Mouse (Mus musculus) adrenal gland, postnatal 36 days (tissue): ENCODE data around the gene Adcy1. TPM values are rescaled to one million over a fixed set of nuclear protein-coding genes. Genes with fewer than 3 reads are reported as not detected.

Experiments
- DNase-seq, 2 experiments: peaks; one replicate each; pipeline ENCODE4 v3.0.0; 2021; ENCODE audit warnings: mixed read lengths in 1 of 2
- long read RNA-seq, 2 experiments: library from polyadenylated mRNA; stranded (forward); transcript quantifications; one replicate each; pipeline ENCODE4 v2.0.0; 2021; ENCODE audit warnings: borderline sequencing depth in 2 of 2
- total RNA-seq, 2 experiments: library from RNA; stranded (reverse); gene quantifications; 2 replicates each; pipeline ENCODE4 v1.2.3; 2021

Adcy1 gene
- 1 to 10 TPM; 2.3 to 2.5 TPM for total RNA-seq
- long read RNA-seq, experiment 1, full-length matches to known transcripts: 1 of 2 reads
- long read RNA-seq, experiment 1, partial matches to known transcripts: 0 of 2 reads
- long read RNA-seq, experiment 1, other reads (novel, unspliced or antisense): 1 of 2 reads
- long read RNA-seq, experiment 2, full-length matches to known transcripts: 1 of 2 reads
- long read RNA-seq, experiment 2, partial matches to known transcripts: 0 of 2 reads
- long read RNA-seq, experiment 2, other reads (novel, unspliced or antisense): 1 of 2 reads

GRCm38 (mm10) chr11:7063001-7063584, at the start of gene Adcy1:
TSS of gene Adcy1 (plus strand) at chr11:7063489.
- DNase-seq: peak; percentile 7 to 12

GRCm38 (mm10) chr11:7016907-7017306, 46.4 kb upstream of the Adcy1 start:
- no peak for DNase-seq

- DNase-seq: no peak
These were observed 45.2 kb upstream of the Adcy1 start for GRCm38 (mm10) chr11:7018078-7018477.

DNA sequence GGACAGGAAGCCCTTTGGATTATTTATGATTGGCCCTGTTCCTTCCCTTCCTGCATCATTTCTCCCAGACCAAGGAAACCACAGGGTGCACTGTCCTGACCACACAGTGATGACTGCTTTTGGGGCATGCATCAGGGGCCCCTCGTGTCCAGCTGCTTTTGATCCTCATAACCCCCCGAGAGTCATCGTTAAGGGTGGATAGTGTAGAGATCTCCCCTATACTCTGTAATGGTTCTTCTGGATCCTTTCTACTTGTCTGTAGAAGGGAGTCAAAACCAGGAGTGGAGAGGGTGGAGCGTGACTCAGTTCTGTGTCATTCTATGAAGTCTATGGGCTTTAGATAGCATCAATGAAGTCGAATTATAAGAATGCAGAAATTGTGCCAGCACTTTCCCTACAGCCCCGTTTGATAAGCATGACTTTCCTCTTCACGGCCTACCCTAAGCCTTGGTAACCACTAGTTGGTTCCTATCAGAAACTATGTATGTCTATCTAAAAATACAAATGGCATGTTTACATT, 44.2 kb upstream of the Adcy1 start:
- no peak for DNase-seq

DNA sequence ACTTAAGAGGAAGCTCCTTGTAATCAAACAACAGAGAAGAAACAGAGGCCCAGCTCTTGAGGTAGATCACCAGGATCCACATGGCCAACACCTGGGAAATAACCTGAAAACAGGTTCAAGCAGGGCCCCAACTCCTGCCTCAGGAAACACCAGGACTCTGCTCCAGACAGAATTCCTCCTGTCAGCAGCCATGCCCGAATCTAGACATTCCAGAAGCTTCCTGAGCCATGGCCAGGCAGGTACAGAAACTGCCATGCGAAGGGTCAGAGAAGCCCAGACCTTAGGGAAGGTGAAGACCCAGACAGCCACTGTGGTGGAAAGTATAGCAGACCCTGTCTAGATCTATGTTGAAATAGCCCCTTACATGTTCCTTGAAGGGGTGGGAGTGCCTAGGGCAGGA, 30.2 kb upstream of the Adcy1 start:
- DNase-seq: no peak

GRCm38 (mm10) chr11:7039722-7040121, 23.6 kb upstream of the Adcy1 start:
- DNase-seq: no peak

GRCm38 (mm10) chr11:7040801-7041200, 22.5 kb upstream of the Adcy1 start:
- DNase-seq: no peak

DNA sequence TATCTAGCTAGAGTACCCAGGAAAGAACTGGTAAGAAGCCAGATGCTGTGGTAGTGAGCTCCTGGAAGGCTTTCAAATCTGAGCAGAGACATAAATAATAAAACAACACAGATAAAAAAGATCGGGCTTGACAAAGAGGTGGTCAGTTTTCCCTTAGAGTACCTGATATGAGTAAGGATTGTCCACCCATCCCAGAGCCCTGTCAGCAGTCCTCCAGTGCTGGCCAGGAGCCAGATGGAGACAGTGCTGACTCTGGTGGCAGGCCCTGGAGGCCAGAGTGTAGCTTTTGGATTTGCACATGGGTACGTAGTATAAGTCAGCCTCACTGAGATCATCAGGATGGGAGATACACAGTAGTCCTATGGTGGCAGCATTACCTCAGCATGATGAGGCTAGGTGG, 16.1 kb upstream of the Adcy1 start:
- no peak for DNase-seq

DNA sequence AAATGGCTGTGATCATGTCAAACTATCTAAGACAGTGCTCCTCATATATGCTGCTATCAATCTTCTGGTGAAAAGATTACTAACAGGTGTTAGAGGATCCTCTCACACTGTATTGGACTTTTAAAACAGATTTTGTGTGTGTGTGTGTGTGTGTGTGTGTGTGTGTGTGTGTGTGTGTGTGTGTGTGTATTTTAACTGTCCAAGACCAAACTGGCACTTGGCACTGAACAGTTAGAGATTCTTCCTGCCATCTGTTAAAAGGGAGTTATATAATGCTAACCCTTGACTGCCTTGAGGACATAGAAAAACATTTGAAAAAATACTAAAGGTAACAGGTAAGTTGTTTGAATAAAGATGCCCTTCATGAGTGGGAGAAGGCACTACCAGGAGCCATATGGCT, 15.7 kb upstream of the Adcy1 start:
- DNase-seq: no peak

DNA sequence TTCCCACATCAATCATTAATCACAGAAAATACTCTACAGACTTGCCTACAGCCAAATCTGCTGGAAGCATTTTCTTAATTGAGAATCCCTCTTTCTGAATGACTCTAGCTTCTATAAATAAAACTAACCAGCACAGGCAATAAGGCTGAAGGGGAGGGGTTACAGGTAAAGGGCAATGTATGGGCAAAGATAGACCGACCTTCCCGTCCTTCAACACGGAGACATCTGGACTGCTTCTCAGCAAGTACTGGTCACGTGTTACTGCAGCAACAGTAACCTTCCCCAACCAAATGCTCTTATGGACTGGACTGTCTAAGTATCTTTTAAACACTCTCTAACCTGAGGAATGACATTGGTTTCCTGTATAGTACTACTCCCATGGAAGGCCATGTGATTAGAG, 9.6 kb upstream of the Adcy1 start:
- no peak for DNase-seq

DNA sequence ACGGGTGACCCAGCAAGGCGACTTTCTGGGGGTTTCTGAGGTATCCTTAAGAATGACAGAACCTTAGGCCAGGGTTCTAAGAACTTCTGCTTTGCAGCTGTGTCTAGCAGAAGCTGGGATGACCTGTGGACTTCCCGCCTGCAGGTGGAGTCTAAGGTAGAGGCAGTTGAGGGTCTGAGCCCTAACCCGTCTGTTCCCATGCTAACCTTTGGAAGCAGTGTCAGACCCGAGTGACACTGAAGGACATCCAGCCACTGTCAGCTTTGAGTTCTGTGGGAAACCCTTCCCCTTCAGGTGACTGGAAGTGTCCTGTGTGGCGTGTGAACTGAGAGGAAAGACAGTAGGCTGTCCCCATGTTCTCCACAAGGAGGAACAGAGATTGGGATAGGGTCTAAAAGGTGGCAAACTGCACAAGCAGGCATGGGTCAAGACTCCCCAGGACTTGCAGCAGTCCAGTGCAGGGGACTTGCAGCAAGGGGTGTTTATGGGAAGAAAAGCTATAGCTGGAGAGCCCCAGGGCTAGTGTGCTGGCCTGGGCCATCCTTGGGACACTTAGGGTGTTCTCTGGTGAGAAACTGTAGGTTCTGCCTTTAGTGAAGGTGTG, 8.5 kb upstream of the Adcy1 start:
- no peak for DNase-seq

DNA sequence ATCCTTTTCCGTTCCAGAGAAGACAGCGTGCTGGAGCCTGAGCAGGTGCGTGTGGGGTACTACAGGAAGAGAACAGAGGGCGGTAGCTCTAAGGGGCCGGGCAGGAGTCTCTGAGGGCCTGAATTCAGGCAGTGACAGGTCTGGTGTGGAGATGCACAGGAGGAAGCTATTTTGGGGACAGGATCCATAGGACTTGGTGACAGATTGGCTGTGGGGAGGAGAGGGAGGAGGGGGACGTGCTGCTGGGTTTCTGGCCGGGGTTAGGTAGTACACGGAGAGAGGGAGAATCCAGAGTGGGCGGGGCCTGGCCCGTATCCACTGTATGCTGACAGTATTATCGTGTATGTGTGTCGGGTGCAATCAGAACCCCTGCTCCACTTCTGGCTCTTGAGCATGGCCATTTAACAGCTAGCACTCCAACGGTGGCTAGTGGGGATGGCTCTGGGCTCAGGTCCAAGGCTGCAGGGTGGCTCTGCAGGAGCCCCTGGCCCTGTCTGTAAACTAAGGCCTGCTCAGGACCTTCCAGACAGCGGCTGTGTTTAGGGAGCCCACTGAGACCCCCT, 7.8 kb upstream of the Adcy1 start:
- DNase-seq: no peak

DNA sequence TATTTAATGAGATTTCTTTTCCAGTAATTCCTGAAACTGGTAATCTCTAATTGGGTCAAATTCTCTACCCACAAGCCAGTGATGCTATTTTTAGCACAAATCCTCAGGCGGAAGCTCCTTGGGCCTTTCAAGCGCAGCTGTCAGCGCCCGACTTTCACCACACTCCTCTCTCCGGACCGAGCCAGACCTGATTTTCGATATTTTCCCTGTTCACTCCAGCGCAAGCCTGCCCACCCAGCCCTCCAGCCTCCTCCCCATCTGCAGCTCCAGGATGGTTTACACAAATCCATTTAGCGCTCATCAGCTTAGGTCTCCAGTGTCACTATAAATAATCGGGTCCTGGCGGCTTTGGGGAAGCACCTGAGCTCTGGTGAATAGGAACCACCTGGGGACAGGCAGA, 7.2 kb upstream of the Adcy1 start:
- no peak for DNase-seq

DNA sequence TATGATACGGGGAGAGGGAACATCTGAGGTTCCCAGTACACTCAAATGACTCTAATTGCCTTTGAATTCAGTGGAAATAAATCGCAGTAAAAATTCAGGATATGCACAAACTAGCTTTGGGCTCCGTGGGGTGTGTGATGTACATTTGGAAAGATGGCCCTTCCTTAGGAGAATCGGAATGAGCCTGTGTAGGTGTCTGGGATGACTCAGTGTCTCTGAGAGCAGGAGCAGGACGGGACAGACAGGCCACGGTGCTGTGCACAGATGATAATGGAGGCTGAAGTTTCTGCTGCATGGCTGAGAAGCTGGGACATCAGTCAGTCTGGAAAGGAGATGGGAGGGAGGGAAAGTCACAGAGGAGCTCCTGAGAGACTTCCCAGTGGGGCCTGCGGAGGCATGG, 5.5 kb upstream of the Adcy1 start:
- DNase-seq: no peak

GRCm38 (mm10) chr11:7061961-7062360, 1.3 kb upstream of the Adcy1 start:
- DNase-seq: no peak

GRCm38 (mm10) chr11:7062566-7062965, 723 bp upstream of the Adcy1 start:
- DNase-seq: no peak

DNA sequence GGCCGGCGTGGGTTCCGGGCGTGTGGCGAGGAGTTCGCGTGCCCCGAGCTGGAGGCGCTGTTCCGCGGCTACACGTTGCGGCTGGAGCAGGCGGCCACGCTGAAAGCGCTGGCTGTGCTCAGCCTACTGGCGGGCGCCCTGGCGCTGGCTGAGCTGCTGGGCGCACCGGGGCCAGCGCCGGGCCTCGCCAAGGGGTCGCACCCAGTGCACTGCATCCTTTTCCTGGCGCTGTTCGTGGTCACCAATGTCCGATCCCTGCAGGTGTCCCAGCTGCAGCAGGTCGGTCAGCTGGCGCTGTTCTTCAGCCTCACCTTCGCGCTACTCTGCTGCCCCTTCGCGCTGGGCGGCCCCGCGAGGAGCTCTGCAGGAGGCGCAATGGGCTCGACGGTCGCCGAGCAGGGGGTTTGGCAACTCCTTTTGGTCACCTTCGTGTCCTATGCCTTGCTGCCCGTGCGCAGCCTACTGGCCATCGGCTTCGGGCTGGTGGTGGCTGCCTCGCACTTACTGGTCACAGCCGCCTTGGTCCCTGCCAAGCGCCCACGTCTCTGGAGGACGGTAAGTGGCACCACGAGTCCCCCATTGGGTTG, 485 bp downstream of the Adcy1 start:
- DNase-seq: peak; percentile 18 to 23

DNA sequence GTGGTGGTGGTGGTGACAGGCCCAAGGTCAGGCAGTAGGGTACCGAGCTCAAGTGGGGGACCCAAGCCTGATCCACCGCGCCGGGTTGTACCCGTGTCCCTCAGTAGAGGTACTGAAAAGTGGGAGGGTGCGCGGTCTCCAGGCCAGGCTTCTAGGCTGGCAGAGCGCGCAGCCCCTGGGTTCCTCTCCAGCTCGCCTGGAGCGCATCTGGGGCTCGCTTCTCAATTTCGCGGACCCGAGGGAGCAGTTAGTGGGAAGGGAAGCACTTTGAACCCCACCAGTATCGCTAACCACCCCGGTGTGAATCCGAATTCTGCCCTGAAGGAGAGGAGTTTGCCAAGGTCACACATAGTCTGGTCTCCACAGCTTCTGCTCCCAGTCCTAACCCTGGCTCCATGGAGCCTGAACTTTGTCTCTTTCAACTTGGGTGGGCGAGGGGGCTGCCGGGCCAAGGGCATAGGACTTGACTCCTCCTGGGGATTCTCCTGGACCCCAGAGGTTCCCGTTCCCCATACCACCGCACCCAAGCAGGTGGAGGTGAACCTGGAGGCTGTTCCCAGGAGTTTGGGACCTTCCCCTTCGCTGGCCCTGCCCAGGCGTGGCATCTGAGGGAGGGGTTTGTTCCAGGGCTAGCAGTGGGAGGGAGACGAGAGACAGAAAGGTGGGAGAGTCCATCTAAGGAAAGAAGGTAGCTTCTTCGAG, 1.3 kb downstream of the Adcy1 start:
- DNase-seq: peak in 1 of 2 experiments; percentile 12

- DNase-seq: no peak
These were observed 2.1 kb downstream of the Adcy1 start for GRCm38 (mm10) chr11:7065388-7065787.

DNA sequence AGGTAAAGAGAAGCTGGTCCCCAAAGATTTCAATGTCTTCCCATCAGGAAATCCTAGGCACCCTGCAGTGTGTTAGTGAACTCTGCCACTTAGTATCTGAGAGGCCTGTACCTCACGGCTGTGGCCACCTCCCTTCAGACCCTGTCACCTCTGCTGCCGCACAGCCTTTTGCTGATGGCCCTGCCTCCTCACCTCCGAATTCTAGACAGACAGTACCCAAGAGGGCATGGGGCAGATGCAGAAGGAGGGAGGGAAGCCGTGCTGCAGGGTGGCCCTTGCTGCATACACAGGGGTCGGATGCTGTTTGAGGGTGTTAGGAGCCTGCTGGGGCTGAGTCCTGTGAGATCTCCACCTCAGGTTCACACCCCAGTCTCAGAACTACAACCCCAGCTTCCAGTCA, 2.6 kb downstream of the Adcy1 start:
- no peak for DNase-seq

- no peak for DNase-seq
These were observed 4.0 kb downstream of the Adcy1 start for GRCm38 (mm10) chr11:7067263-7067662.
